Mouse (Mus musculus): ENCODE data around the gene 1700113H08Rik.

Gene 1700113H08Rik

GRCm38 (mm10) chr10:87084236-87084635 lies 26.4 kb downstream of the 1700113H08Rik start:
- DNase-seq = no peak

- DNase-seq = no peak
These were observed 29.8 kb downstream of the 1700113H08Rik start for GRCm38 (mm10) chr10:87087646-87088045.

GRCm38 (mm10) chr10:87094249-87094648 lies 36.4 kb downstream of the 1700113H08Rik start:
- DNase-seq = peak; percentile 4

GRCm38 (mm10) chr10:87098722-87099121 lies 40.9 kb downstream of the 1700113H08Rik start:
- DNase-seq = no peak

GRCm38 (mm10) chr10:87100668-87101067 lies 42.8 kb downstream of the 1700113H08Rik start:
- DNase-seq = no peak

GRCm38 (mm10) chr10:87101265-87101950 lies 43.6 kb downstream of the 1700113H08Rik start:
- no peak for DNase-seq

- no peak for DNase-seq
These were observed 44.1 kb downstream of the 1700113H08Rik start for GRCm38 (mm10) chr10:87101951-87102320.

- DNase-seq = no peak
These were observed 44.6 kb downstream of the 1700113H08Rik start for GRCm38 (mm10) chr10:87102455-87102854.

GRCm38 (mm10) chr10:87103286-87103685 lies 45.4 kb downstream of the 1700113H08Rik start:
- DNase-seq = no peak

GRCm38 (mm10) chr10:87107565-87108297 lies 49.9 kb downstream of the 1700113H08Rik start:
- no peak for DNase-seq

GRCm38 (mm10) chr10:87108333-87108732 lies 50.5 kb downstream of the 1700113H08Rik start:
- no peak for DNase-seq

- no peak for DNase-seq
These were observed 51.4 kb downstream of the 1700113H08Rik start for GRCm38 (mm10) chr10:87109038-87109771.

GRCm38 (mm10) chr10:87110909-87111308 lies 53.1 kb downstream of the 1700113H08Rik start:
- DNase-seq = no peak

GRCm38 (mm10) chr10:87125094-87125493 lies 67.2 kb downstream of the 1700113H08Rik start:
- no peak for DNase-seq

GRCm38 (mm10) chr10:87126186-87126824 lies 68.5 kb downstream of the 1700113H08Rik start:
- DNase-seq = no peak

GRCm38 (mm10) chr10:87151050-87151449 lies 93.2 kb downstream of the 1700113H08Rik start:
- DNase-seq = no peak

- DNase-seq = no peak
These were observed 96.1 kb downstream of the 1700113H08Rik start for GRCm38 (mm10) chr10:87153731-87154505.

- DNase-seq = no peak
These were observed 101.9 kb downstream of the 1700113H08Rik start for GRCm38 (mm10) chr10:87159781-87160180.

GRCm38 (mm10) chr10:87196123-87196756 lies 138.4 kb downstream of the 1700113H08Rik start:
- DNase-seq = no peak

- no peak for DNase-seq
These were observed 140.9 kb downstream of the 1700113H08Rik start for GRCm38 (mm10) chr10:87198720-87199119.

GRCm38 (mm10) chr10:87209466-87209865 lies 151.6 kb downstream of the 1700113H08Rik start:
- DNase-seq = no peak

- no peak for DNase-seq
These were observed 153.2 kb downstream of the 1700113H08Rik start for GRCm38 (mm10) chr10:87211046-87211445.

All from cerebellum, adult 9-10 months (tissue).